8 mouse cellular contexts compared by ENCODE assay signal in genomic region chr16:21192509-21193354, GRCm38 (mm10). TPM values are rescaled to one million over a fixed set of nuclear protein-coding genes. Genes with fewer than 3 reads are reported as not detected.
DNase-seq lines count a peak whose midpoint lies in the region; ATAC-seq lines count a peak whose summit lies in the region.

No protein-coding gene starts in this region.

- no peak overlapping the region for H3K4me2 ChIP-seq in forebrain, embryonic 12.5 days

- no peak overlapping the region for H3K9ac ChIP-seq in forebrain, embryonic 12.5 days

- no peaks in the 10 kb centered on the region for H3K36me3 ChIP-seq in forebrain, embryonic 12.5 days (replicated peaks)

- peak; percentile 44; the same call in 1 of the 2 replicates for ATAC-seq in forebrain, embryonic 12.5 days (ENCODE audit: low FRiP score)
- ATAC-seq in megakaryocyte-erythroid progenitor cell, adult 5-6 weeks (replicated peaks; ENCODE audit: low FRiP score, low TSS enrichment, poor library complexity, severe bottlenecking): peak; percentile 72

- DNase-seq in right cerebral cortex, adult 18-20 months: peak; percentile 66
- no peak for DNase-seq in right cerebral cortex, postnatal 36 days (ENCODE audit: low spot score in 2 of 2)
- peak; percentile 84 for DNase-seq in ZHBTc4 (ENCODE audit: low read depth, low spot score)
- peak; percentile 83 for DNase-seq in kidney, adult 9 months
- DNase-seq in thymus, postnatal 4 days: peak; percentile 10
- no peak for DNase-seq in ovary, postnatal 36 days (ENCODE audit: low spot score)

- WGBS in forebrain, embryonic 12.5 days: 43% methylated on average over 7 of the region's 7 CpGs

- 0 out of 2 replicates have a peak, but pooled peaks cover under 1% of the 10 kb centered on the region for H3K4me1 ChIP-seq in forebrain, embryonic 12.5 days

- H3K4me3 ChIP-seq in forebrain, embryonic 12.5 days (replicated peaks): no peak overlapping the region

- no peak overlapping the region for H3K27ac ChIP-seq in forebrain, embryonic 12.5 days

- H3K27me3 ChIP-seq in forebrain, embryonic 12.5 days: 0 out of 2 replicates have a peak, but pooled peaks cover 3% of the 10 kb centered on the region

- H3K9me3 ChIP-seq in forebrain, embryonic 12.5 days: no peaks in the 10 kb centered on the region

RNA-seq across cellular contexts. Expression of gene Ephb3, which starts 11.8 kb away (rescaled TPM):
- polyA plus RNA-seq in forebrain, embryonic 12.5 days (2016; fragmentation: Nextera tagmentation; extraction: Ambion mirVana): 16.7 and 17.7 TPM in 2 replicates
- not detected in 2 replicates for total RNA-seq in megakaryocyte-erythroid progenitor cell, adult 5-6 weeks (2014; fragmentation: Nextera tagmentation)
- not detected in 2 replicates for total RNA-seq in megakaryocyte-erythroid progenitor cell, adult 5-6 weeks (2017)

RNA-seq across cellular contexts. Expression of gene Teddm3, which starts 38.9 kb away (rescaled TPM):
- not detected in 2 replicates for polyA plus RNA-seq in forebrain, embryonic 12.5 days (2016; fragmentation: Nextera tagmentation; extraction: Ambion mirVana)
- total RNA-seq in megakaryocyte-erythroid progenitor cell, adult 5-6 weeks (2014; fragmentation: Nextera tagmentation): not detected in 2 replicates
- total RNA-seq in megakaryocyte-erythroid progenitor cell, adult 5-6 weeks (2017): not detected in 2 replicates

Comparison
In these comparisons a context has a peak if more than half of its experiments do, and no peak if none do; other contexts are left out.
1. DNase-seq: peak in right cerebral cortex, adult 18-20 months (single experiment), ZHBTc4 (single experiment), kidney, adult 9 months (single experiment) and thymus, postnatal 4 days (single experiment); none in right cerebral cortex, postnatal 36 days (0 of 2) and ovary, postnatal 36 days (single experiment).